Mouse (Mus musculus) left cerebral cortex, adult 9 months (tissue): Measurements from ENCODE around the gene Fuk.
"Not testable (repeated sequence)": the region's sequence is repeated elsewhere in the genome, so short reads cannot be mapped to it uniquely, and the experiment has no call there.

ENCODE experiments used
- DNase-seq, 2 experiments: peaks; one replicate each; pipeline ENCODE4 v3.0.0; 2022; ENCODE audit warnings: low spot score in 2 of 2

The Fuk gene

GRCm38 (mm10) chr8:110919341-110920031 lies 17.2 kb upstream of the Fuk start, which contains the start of gene St3gal2:
Gene St3gal2 (plus strand): TSS chr8:110919922.
- peak; percentile 89 to 94 for DNase-seq

DNA sequence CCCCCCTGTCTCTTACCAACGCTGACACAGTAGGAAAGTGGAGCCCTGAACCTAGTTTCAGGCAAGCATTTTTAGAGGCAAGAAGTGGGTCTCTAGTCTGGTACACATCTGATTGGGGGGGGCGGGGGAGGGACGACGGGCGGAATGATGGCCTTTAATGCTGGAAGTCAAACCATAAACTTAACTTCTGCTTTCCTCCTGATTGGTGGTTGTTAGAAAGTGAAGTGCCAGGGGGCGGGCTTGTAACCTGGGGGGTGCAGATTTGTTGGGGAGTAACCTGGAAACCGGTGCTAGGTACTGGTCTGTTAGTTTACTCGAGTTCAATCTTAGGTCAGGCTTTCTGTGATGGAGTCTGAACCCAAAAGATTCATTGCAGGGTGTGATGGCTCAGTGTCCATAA lies 16.2 kb upstream of the Fuk start:
- no peak for DNase-seq

GRCm38 (mm10) chr8:110918027-110918426 lies 15.7 kb upstream of the Fuk start:
- no peak for DNase-seq

DNA sequence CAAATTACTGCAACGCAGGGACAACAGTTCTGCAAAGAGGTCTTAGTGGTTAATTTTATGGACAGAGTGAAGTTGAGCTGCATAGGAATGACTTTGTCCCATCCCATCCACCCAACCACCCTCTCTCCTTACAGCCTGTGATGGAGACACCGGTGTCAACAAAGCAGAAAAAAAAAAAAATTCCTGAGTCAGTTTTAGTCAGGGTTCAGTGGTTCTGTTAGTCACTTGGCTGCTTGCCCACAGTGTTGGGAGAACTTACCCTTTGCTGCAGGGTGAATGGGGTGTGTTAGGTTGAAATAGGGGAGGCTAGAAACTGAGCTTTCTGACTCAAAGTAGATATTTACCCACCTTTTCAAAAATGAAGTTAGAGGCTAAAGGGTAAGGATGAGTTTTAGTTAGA lies 15.1 kb upstream of the Fuk start:
- no peak for DNase-seq

- DNase-seq = no peak
These were observed 9.6 kb upstream of the Fuk start for GRCm38 (mm10) chr8:110911576-110912570.

DNA sequence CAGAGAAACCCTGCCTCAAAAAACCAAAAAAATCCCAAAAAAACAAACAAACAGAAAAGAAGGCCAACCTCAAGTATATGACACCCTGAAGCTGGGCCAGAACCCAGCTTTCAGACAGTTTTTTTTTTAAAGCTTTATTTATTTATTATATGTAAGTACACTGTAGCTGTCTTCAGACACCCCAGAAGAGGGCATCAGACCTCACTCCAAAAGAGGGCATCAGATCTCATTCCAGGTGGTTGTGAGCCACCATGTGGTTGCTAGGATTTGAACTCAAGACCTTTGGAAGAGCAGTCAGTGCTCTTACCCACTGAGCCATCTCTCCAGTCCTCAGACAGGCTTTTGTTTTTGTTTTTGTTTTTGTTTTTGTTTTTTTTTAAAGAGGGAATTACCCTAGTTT lies 7.6 kb upstream of the Fuk start:
- DNase-seq = not testable (repeated sequence)

- no peak for DNase-seq
These were observed 4.4 kb upstream of the Fuk start for GRCm38 (mm10) chr8:110906682-110907081.

DNA sequence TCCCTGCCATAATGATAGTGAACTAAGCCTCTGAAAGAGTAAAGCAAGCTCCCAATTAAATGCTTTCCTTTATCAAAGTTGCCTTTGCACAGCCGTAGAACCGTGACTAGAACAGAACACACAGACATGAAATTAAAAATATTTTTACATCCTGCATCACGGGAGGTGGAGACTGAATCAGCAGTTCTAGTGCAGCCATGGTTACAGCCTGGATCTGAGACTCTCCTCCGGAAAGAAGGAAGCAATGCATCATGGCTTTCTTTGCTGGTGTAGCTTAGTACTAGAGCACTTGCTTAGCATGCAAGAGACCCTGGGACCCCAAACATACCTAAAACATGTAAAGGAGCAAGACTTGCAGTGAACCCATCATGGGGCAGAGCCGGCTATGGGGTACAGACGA lies 3.1 kb upstream of the Fuk start:
- no peak for DNase-seq

DNA sequence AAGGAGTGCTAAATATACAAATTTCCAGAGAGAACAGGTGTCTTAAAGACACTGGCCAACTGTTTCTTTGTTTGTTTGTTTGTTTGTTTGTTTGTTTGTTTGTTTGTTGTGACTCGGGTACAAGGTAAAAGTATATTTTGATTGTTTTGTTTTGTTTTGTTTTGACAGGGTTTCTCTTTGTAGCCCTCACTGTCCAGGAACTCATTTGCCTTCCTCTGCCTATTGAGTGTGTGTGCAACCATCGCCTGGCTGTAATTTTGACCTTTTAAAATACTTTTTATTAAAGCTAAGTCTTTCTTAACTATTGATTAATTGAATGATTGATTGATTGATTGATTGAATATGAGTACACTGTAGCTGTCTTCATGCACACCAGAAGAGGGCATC lies 284 bp upstream of the Fuk start:
- DNase-seq = no peak

- DNase-seq = no peak
These were observed 1.2 kb downstream of the Fuk start for GRCm38 (mm10) chr8:110901056-110901455.

DNA sequence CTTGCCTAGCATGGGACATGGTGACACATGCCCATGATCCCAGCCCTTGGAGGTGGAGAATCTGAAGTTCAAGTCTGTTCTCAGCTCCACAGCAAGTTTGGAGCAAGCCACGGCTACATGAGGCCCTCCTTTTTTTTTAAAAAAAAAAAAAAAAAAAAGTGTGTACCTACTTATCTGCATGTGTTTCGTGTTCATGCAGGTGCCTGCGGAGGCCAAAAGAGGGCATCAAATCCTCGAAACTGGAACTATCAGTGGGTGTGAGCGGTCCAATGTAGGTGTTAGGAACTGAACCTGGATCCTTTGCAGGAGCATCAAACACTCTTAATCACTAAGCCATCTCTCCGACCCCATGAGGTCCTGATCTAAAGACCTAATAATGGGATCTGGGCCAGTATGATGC lies 4.8 kb downstream of the Fuk start:
- no peak for DNase-seq

- DNase-seq = no peak
These were observed 6.5 kb downstream of the Fuk start for GRCm38 (mm10) chr8:110895812-110896211.

DNA sequence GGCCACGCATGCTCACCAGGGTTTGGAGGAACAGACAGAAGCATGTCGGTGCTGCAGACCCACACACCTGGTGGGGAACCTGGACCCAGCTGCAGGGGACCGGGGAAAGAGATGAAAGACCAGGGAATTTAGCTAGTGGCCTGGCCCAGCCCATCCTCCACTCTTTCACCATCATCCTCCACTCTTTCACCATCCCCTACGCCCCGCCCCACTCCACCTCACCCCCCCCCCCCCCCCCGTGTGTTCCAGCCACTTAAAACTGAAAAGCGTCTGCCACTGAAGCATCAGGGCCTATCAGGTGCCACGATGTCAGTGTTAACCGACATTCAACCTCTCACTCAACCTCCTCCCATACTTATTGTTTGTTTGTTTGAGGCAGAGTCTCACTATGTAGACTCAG lies 7.0 kb downstream of the Fuk start:
- DNase-seq = no peak

DNA sequence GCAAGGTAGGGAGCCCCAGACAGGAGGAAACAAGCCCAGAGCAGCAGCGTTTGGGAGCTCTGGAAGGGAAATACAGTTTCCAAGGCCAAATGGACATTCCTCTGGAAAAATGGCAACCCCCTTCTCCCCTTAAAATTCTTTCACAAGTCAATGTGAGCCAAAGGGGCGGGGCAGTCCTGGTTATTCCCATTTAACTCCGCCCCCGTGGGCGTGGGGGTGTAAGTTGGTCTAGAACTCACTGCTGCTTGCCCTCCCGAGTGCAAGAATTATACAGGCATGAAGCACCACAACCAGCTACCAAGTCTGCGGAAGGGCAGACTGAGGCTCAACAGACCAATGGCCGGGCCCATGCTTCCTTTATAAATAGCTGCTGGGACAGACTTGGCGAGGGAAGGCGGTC lies 7.4 kb downstream of the Fuk start:
- DNase-seq = no peak

DNA sequence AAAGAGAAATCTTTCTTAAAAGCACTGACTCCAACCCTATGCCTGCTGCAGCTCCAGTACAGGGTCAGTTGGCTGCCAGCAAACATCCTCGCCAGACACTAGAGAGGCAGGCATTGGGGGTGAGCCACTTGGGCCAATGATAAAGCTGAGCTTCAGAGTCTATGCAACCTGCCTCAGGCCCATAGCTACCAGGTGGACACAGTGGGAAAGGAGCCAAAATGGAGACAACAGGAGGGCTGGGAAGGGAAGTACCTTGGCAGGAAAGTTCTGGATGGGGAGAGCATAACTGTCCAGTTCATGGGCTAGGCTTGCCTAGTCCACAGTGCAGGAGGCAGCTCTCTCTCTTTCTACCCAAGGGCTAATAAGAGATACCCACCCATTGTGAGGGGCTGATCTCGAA lies 9.4 kb downstream of the Fuk start:
- DNase-seq = no peak

GRCm38 (mm10) chr8:110892040-110892439 lies 10.2 kb downstream of the Fuk start:
- no peak for DNase-seq

- DNase-seq = no peak
These were observed 12.3 kb downstream of the Fuk start for GRCm38 (mm10) chr8:110889904-110890470.

- DNase-seq = no peak
These were observed 13.4 kb downstream of the Fuk start for GRCm38 (mm10) chr8:110888860-110889259.

GRCm38 (mm10) chr8:110888441-110888840 lies 13.8 kb downstream of the Fuk start:
- DNase-seq = no peak

- no peak for DNase-seq
These were observed 14.7 kb downstream of the Fuk start for GRCm38 (mm10) chr8:110887551-110887950.

DNA sequence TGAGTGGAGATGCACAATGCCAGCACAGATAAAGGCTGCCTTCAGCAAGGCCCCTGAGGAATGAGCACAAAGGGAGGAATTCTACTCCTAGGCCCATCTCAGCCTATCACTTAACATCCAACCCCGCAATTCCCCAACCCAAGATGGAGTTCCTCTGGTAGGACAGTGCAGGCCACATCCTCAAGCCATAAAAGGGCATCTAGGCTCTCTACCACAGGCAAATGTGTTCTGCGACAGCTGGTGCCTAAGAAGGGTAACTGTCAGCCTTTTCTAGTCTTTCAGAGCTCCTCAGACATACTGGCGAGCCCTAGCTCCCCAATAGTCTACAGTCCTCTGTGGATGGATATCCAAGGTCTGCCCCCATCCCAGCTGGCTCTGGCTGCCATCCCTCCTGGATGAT lies 15.7 kb downstream of the Fuk start:
- DNase-seq = no peak

- DNase-seq = no peak
These were observed 18.5 kb downstream of the Fuk start for GRCm38 (mm10) chr8:110883824-110884223.
